28 mouse cellular contexts compared by ENCODE assay signal in genomic region chr12:41316426-41316825, GRCm38 (mm10).
A peak's percentile ranks its signal among the peaks of the same experiment; 100 is the strongest.
DNase-seq lines count a peak whose midpoint lies in the region; ATAC-seq and TF ChIP-seq lines count a peak whose summit lies in the region.
"Had no signal": no experiment of that assay in that cellular context is flagged by ENCODE, and none has a peak within 500 bp of the region (broad histone marks: within the 10 kb centered on the region; RNA-seq: fewer than 3 reads in every experiment).

No protein-coding gene starts in this region.

- no peak for TF ChIP-seq CTCF in lung, embryonic 14.5 days (IDR thresholded peaks at IDR 0.05; ENCODE audit: low read depth)
- TF ChIP-seq CTCF in liver, postnatal 0 days (IDR thresholded peaks at IDR 0.05; ENCODE audit: low read depth): no peak

- no peak overlapping the region for H3K27ac ChIP-seq in lung, embryonic 14.5 days (ENCODE audit: low read depth)
- H3K27ac ChIP-seq in midbrain, embryonic 14.5 days (replicated peaks; ENCODE audit: low read depth, low read length): no peak overlapping the region
- no peak overlapping the region for H3K27ac ChIP-seq in midbrain, embryonic 10.5 days (replicated peaks)
- no peak overlapping the region for H3K27ac ChIP-seq in liver, postnatal 0 days (ENCODE audit: low read depth)
- H3K27ac ChIP-seq: embryonic facial prominence, embryonic 10.5 days; embryonic facial prominence, embryonic 13.5 days; forebrain, embryonic 12.5 days; forebrain, embryonic 15.5 days; heart, embryonic 15.5 days; hindbrain, embryonic 13.5 days had no signal

- no peaks in the 10 kb centered on the region for H3K36me3 ChIP-seq in lung, embryonic 14.5 days (ENCODE audit: insufficient read depth)
- no peaks in the 10 kb centered on the region for H3K36me3 ChIP-seq in midbrain, embryonic 14.5 days (ENCODE audit: control insufficient read depth, insufficient read depth, low read length)
- no peaks in the 10 kb centered on the region for H3K36me3 ChIP-seq in midbrain, embryonic 10.5 days
- H3K36me3 ChIP-seq in liver, postnatal 0 days (replicated peaks; ENCODE audit: insufficient read depth, low read length): no peaks in the 10 kb centered on the region
- H3K36me3 ChIP-seq: embryonic facial prominence, embryonic 10.5 days; embryonic facial prominence, embryonic 13.5 days; forebrain, embryonic 12.5 days; forebrain, embryonic 15.5 days; heart, embryonic 12.5 days; heart, embryonic 15.5 days; hindbrain, embryonic 13.5 days had no signal

- no peak overlapping the region for H3K4me3 ChIP-seq in lung, embryonic 14.5 days (ENCODE audit: low read depth, low read length)
- no peak overlapping the region for H3K4me3 ChIP-seq in midbrain, embryonic 14.5 days (replicated peaks; ENCODE audit: low read depth, low read length)
- H3K4me3 ChIP-seq in midbrain, embryonic 10.5 days: no peak overlapping the region
- H3K4me3 ChIP-seq in liver, postnatal 0 days (ENCODE audit: low read depth, low read length): no peak overlapping the region
- H3K4me3 ChIP-seq: embryonic facial prominence, embryonic 10.5 days; embryonic facial prominence, embryonic 13.5 days; erythroblast, embryonic 14.5 days; forebrain, embryonic 12.5 days; forebrain, embryonic 15.5 days; heart, embryonic 12.5 days; heart, embryonic 15.5 days; hindbrain, embryonic 13.5 days had no signal

- 84% methylated on average over 4 of the region's 4 CpGs for WGBS in lung, embryonic 14.5 days
- 78% methylated on average over 4 of the region's 4 CpGs for WGBS in midbrain, embryonic 14.5 days
- WGBS in midbrain, embryonic 10.5 days: 92% methylated on average over 4 of the region's 4 CpGs
- WGBS in liver, postnatal 0 days (ENCODE audit: insufficient replicate concordance): 87% methylated on average over 4 of the region's 4 CpGs

- DNase-seq in lung, embryonic 14.5 days: peak; percentile 0
- DNase-seq in lung, postnatal 10 days: no peak
- DNase-seq in midbrain, embryonic 14.5 days: peak; percentile 0
- DNase-seq in midbrain, embryonic 10.5 days (ENCODE audit: low spot score): no peak
- peak; percentile 75 for DNase-seq in retina, postnatal 1 day
- DNase-seq in liver, postnatal 0 days: no peak
- DNase-seq: adrenal gland, adult 8-10 months; adrenal gland, postnatal 25 days; cerebellum, adult 11-12 months; cerebellum, adult 8-10 months; cerebellum, postnatal 10 days; cerebellum, postnatal 36 days; embryo, embryonic 11 days; gastrocnemius, postnatal 25 days; heart, adult 18-20 months; heart, postnatal 10 days; heart, postnatal 36 days had no signal

- H3K9me3 ChIP-seq in lung, embryonic 14.5 days (ENCODE audit: low read depth, low read length): no peaks in the 10 kb centered on the region
- no peaks in the 10 kb centered on the region for H3K9me3 ChIP-seq in midbrain, embryonic 14.5 days (ENCODE audit: control insufficient read depth, low read length)
- H3K9me3 ChIP-seq in midbrain, embryonic 10.5 days (replicated peaks): no peaks in the 10 kb centered on the region
- no peaks in the 10 kb centered on the region for H3K9me3 ChIP-seq in liver, postnatal 0 days (ENCODE audit: low read length)
- H3K9me3 ChIP-seq: embryonic facial prominence, embryonic 10.5 days; embryonic facial prominence, embryonic 13.5 days; forebrain, embryonic 12.5 days; forebrain, embryonic 15.5 days; heart, embryonic 12.5 days; heart, embryonic 15.5 days; hindbrain, embryonic 13.5 days had no signal

- ATAC-seq in lung, embryonic 14.5 days (ENCODE audit: insufficient read depth): no peak
- ATAC-seq in midbrain, embryonic 14.5 days (ENCODE audit: low FRiP score, low TSS enrichment): no peak
- no peak for ATAC-seq in liver, postnatal 0 days
- ATAC-seq: activated CD4-positive, CD25-positive, alpha-beta regulatory T cell, adult 4 months; CD4-positive, CD25-positive, alpha-beta regulatory T cell, adult 4 months; forebrain, embryonic 15.5 days; hindbrain, embryonic 16.5 days had no signal

- no peak for TF ChIP-seq EP300 in liver, postnatal 0 days (IDR thresholded peaks at IDR 0.05; ENCODE audit: low read depth)

- no peak overlapping the region for H3K9ac ChIP-seq in lung, embryonic 14.5 days
- no peak overlapping the region for H3K9ac ChIP-seq in midbrain, embryonic 14.5 days (replicated peaks; ENCODE audit: low read length)
- H3K9ac ChIP-seq in liver, postnatal 0 days (replicated peaks): no peak overlapping the region
- H3K9ac ChIP-seq: embryonic facial prominence, embryonic 13.5 days; forebrain, embryonic 12.5 days; forebrain, embryonic 15.5 days; heart, embryonic 12.5 days; heart, embryonic 15.5 days; hindbrain, embryonic 13.5 days had no signal

- no peak overlapping the region for H3K4me2 ChIP-seq in lung, embryonic 14.5 days
- no peak overlapping the region for H3K4me2 ChIP-seq in midbrain, embryonic 14.5 days (ENCODE audit: low read length)
- H3K4me2 ChIP-seq in liver, postnatal 0 days (ENCODE audit: low read depth, low read length): no peak overlapping the region
- H3K4me2 ChIP-seq: embryonic facial prominence, embryonic 13.5 days; forebrain, embryonic 12.5 days; forebrain, embryonic 15.5 days; heart, embryonic 12.5 days; heart, embryonic 15.5 days; hindbrain, embryonic 13.5 days had no signal

- H3K4me1 ChIP-seq in lung, embryonic 14.5 days (ENCODE audit: insufficient read depth): no peaks in the 10 kb centered on the region
- peaks cover 7% of the 10 kb centered on the region for H3K4me1 ChIP-seq in midbrain, embryonic 14.5 days (ENCODE audit: control insufficient read depth, insufficient read depth, low read length)
- peaks cover 11% of the 10 kb centered on the region for H3K4me1 ChIP-seq in midbrain, embryonic 10.5 days
- H3K4me1 ChIP-seq in liver, postnatal 0 days (ENCODE audit: insufficient read depth): no peaks in the 10 kb centered on the region
- H3K4me1 ChIP-seq: heart, embryonic 12.5 days; heart, embryonic 15.5 days had no signal

- no peaks in the 10 kb centered on the region for H3K27me3 ChIP-seq in lung, embryonic 14.5 days (ENCODE audit: insufficient read depth, low read length)
- H3K27me3 ChIP-seq in midbrain, embryonic 14.5 days (ENCODE audit: control insufficient read depth, insufficient read depth, low read length): no peaks in the 10 kb centered on the region
- no peaks in the 10 kb centered on the region for H3K27me3 ChIP-seq in midbrain, embryonic 10.5 days (ENCODE audit: low read depth, poor library complexity, severe bottlenecking)
- no peaks in the 10 kb centered on the region for H3K27me3 ChIP-seq in liver, postnatal 0 days (ENCODE audit: insufficient read depth, low read length)
- H3K27me3 ChIP-seq: embryonic facial prominence, embryonic 13.5 days; forebrain, embryonic 12.5 days; forebrain, embryonic 15.5 days; heart, embryonic 12.5 days; heart, embryonic 15.5 days; hindbrain, embryonic 13.5 days had no signal

Comparison
In these comparisons a context has a peak if more than half of its experiments do, and no peak if none do; other contexts are left out.
1. DNase-seq: peak in lung, embryonic 14.5 days (single experiment), midbrain, embryonic 14.5 days (single experiment) and retina, postnatal 1 day (single experiment); none in lung, postnatal 10 days (single experiment), midbrain, embryonic 10.5 days (single experiment) and liver, postnatal 0 days (single experiment).